In the genomic region with DNA sequence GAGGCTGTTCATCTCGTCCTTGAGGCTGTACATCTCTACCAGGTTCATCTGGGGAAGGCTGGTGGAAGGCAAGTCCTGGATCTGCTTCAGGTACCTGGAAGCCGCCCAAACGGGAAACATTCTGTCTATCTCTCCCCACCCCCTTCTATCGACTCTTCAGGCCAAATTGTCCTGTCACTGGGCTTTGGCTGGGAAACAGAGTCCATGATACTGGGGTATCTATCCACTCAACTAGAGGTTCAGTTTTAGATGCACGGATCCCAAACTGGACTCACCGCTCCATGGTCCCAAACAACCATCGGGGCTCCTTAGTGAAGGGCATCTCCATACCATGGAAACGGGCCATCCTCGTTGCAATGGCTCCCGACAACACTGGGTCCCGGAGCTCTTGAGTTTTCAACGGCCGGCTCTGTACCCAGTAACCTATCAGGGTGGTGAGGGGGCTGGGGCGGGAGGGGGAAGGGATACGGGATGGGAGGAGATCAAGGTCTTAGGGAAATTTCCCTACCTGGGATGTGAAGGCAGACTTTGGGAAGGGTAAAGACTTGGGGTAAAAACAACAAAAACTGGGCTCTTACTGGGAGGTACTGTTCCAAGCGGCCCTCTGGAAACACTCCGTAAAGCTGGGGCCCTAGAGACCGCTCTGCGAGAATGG, we compare ENCODE assay signal across 9 mouse cellular contexts. TPM values are rescaled to one million over a fixed set of nuclear protein-coding genes. Genes with fewer than 3 reads are reported as not detected.
DNase-seq lines count a peak whose midpoint lies in the region; ATAC-seq and TF ChIP-seq lines count a peak whose summit lies in the region.
"Had no signal": no experiment of that assay in that cellular context is flagged by ENCODE, and none has a peak within 500 bp of the region (broad histone marks: within the 10 kb centered on the region; RNA-seq: fewer than 3 reads in every experiment).

No protein-coding gene starts in this region.

- H3K9ac ChIP-seq in embryonic facial prominence, embryonic 11.5 days (replicated peaks; ENCODE audit: low read length) = peak overlapping the region; percentile 78
- H3K9ac ChIP-seq in hindbrain, postnatal 0 days (replicated peaks; ENCODE audit: low read length) = peak overlapping the region; percentile 72
- H3K9ac ChIP-seq in midbrain, postnatal 0 days (replicated peaks; ENCODE audit: low read length, poor library complexity, severe bottlenecking) = peak overlapping the region; percentile 66

- no peaks in the 10 kb centered on the region for H3K4me1 ChIP-seq in kidney, adult 2 months (ENCODE audit: control insufficient read depth, insufficient read depth, low read length)
- H3K4me1 ChIP-seq in embryonic facial prominence, embryonic 11.5 days (ENCODE audit: control insufficient read depth, insufficient read depth, low read length) = no peaks in the 10 kb centered on the region
- peaks cover 8% of the 10 kb centered on the region; the same call in 1 of the 2 replicates for H3K4me1 ChIP-seq in hindbrain, postnatal 0 days (ENCODE audit: insufficient read depth, low read length)
- H3K4me1 ChIP-seq in midbrain, postnatal 0 days (ENCODE audit: insufficient read depth, low read length) = 0 out of 2 replicates have a peak, but pooled peaks cover 2% of the 10 kb centered on the region

- H3K27ac ChIP-seq in kidney, adult 2 months (ENCODE audit: insufficient read depth, low read depth, low read length) = no peak overlapping the region
- no peak overlapping the region for H3K27ac ChIP-seq in embryonic facial prominence, embryonic 11.5 days (replicated peaks; ENCODE audit: low read depth, low read length)
- no peak overlapping the region for H3K27ac ChIP-seq in hindbrain, postnatal 0 days
- H3K27ac ChIP-seq in midbrain, postnatal 0 days (ENCODE audit: low read depth, low read length) = no peak overlapping the region

- no peaks in the 10 kb centered on the region for H3K9me3 ChIP-seq in embryonic facial prominence, embryonic 11.5 days (replicated peaks; ENCODE audit: control insufficient read depth, low read length)
- H3K9me3 ChIP-seq in hindbrain, postnatal 0 days (ENCODE audit: low read length) = no peaks in the 10 kb centered on the region
- H3K9me3 ChIP-seq in midbrain, postnatal 0 days (ENCODE audit: low read length) = no peaks in the 10 kb centered on the region

- 88% methylated on average over 19 of the region's 19 CpGs for WGBS in kidney, adult 2 months
- WGBS in embryonic facial prominence, embryonic 11.5 days = 85% methylated on average over 19 of the region's 19 CpGs
- 80% methylated on average over 19 of the region's 19 CpGs for WGBS in hindbrain, postnatal 0 days
- WGBS in midbrain, postnatal 0 days = 83% methylated on average over 19 of the region's 19 CpGs

- no peaks in the 10 kb centered on the region for H3K36me3 ChIP-seq in kidney, adult 2 months (ENCODE audit: control insufficient read depth, insufficient read depth, low read length)
- 0 out of 2 replicates have a peak, but pooled peaks cover 3% of the 10 kb centered on the region for H3K36me3 ChIP-seq in embryonic facial prominence, embryonic 11.5 days (replicated peaks; ENCODE audit: control insufficient read depth, insufficient read depth, low read depth, low read length)
- H3K36me3 ChIP-seq in hindbrain, postnatal 0 days (ENCODE audit: insufficient read depth, low read length) = peaks cover 18% of the 10 kb centered on the region
- peaks cover 24% of the 10 kb centered on the region for H3K36me3 ChIP-seq in midbrain, postnatal 0 days (ENCODE audit: insufficient read depth, low read length)

- no peak for TF ChIP-seq POLR2A in kidney, adult 2 months (IDR thresholded peaks at IDR 0.05; ENCODE audit: low read depth, low read length)

- no peak for TF ChIP-seq CTCF in kidney, adult 2 months (conservative IDR thresholded peaks at IDR 0.05; ENCODE audit: insufficient read depth, insufficient read length, low read depth, low read length)
- TF ChIP-seq CTCF in hindbrain, postnatal 0 days (IDR thresholded peaks at IDR 0.05; ENCODE audit: low read depth) = no peak
- no peak for TF ChIP-seq CTCF in midbrain, postnatal 0 days (IDR thresholded peaks at IDR 0.05)

- DNase-seq in kidney, adult 2 months = no peak
- DNase-seq in kidney, postnatal 14 days = no peak
- DNase-seq in embryonic facial prominence, embryonic 11.5 days (ENCODE audit: low spot score) = no peak
- DNase-seq in hindbrain, postnatal 0 days (ENCODE audit: low spot score) = no peak
- DNase-seq in midbrain, postnatal 0 days (ENCODE audit: low spot score) = no peak
- no peak for DNase-seq in gastrocnemius, adult 8-10 months (ENCODE audit: low spot score in 2 of 2)
- DNase-seq in gastrocnemius, postnatal 4 days (ENCODE audit: low spot score in 2 of 2) = no peak
- DNase-seq in kidney, postnatal 25 days = no peak
- DNase-seq: right cerebral cortex, postnatal 4 days had no signal

- no peaks in the 10 kb centered on the region for H3K27me3 ChIP-seq in kidney, adult 2 months (replicated peaks; ENCODE audit: control insufficient read depth, insufficient read depth, low read length)
- H3K27me3 ChIP-seq in embryonic facial prominence, embryonic 11.5 days (ENCODE audit: control insufficient read depth, insufficient read depth, low read length) = no peaks in the 10 kb centered on the region
- H3K27me3 ChIP-seq in hindbrain, postnatal 0 days (ENCODE audit: insufficient read depth, low read length) = no peaks in the 10 kb centered on the region
- H3K27me3 ChIP-seq in midbrain, postnatal 0 days (ENCODE audit: insufficient read depth, low read length) = no peaks in the 10 kb centered on the region

- H3K4me3 ChIP-seq in kidney, adult 2 months (ENCODE audit: insufficient read depth, low read depth, low read length) = peak overlapping the region; percentile 83
- peak overlapping the region; percentile 75 for H3K4me3 ChIP-seq in embryonic facial prominence, embryonic 11.5 days (ENCODE audit: low read depth, low read length)
- H3K4me3 ChIP-seq in hindbrain, postnatal 0 days (ENCODE audit: low read length) = peak overlapping the region; percentile 65
- H3K4me3 ChIP-seq in midbrain, postnatal 0 days (ENCODE audit: low read depth, low read length) = peak overlapping the region; percentile 76

- ATAC-seq in embryonic facial prominence, embryonic 11.5 days (replicated peaks; ENCODE audit: insufficient number of reproducible peaks, low FRiP score, low TSS enrichment, low read depth) = no peak
- ATAC-seq in hindbrain, postnatal 0 days = no peak
- ATAC-seq in midbrain, postnatal 0 days (ENCODE audit: low FRiP score) = no peak

- peak overlapping the region; percentile 93 for H3K4me2 ChIP-seq in embryonic facial prominence, embryonic 11.5 days (ENCODE audit: low read depth, low read length)
- peak overlapping the region; percentile 97 for H3K4me2 ChIP-seq in hindbrain, postnatal 0 days (ENCODE audit: low read depth, low read length)
- peak overlapping the region; percentile 96 for H3K4me2 ChIP-seq in midbrain, postnatal 0 days (ENCODE audit: low read depth, low read length, poor library complexity, severe bottlenecking)

RNA-seq across cellular contexts. Expression of gene C730034F03Rik, which starts 1.1 kb away (rescaled TPM):
- polyA plus RNA-seq in kidney, adult 2 months (2012; rRNA removed) = 0.76 and 0.99 TPM in 2 replicates
- 0.63 and 2.3 TPM in 2 replicates for polyA plus RNA-seq in embryonic facial prominence, embryonic 11.5 days (2014; fragmentation: Nextera tagmentation; extraction: Ambion mirVana)
- total RNA-seq in hindbrain, postnatal 0 days (2014; rRNA removed) = 0.65 and 1.3 TPM in 2 replicates
- 2.8 and 3.3 TPM in 2 replicates for polyA plus RNA-seq in hindbrain, postnatal 0 days (2015; fragmentation: Nextera tagmentation; extraction: Ambion mirVana)
- total RNA-seq in midbrain, postnatal 0 days (2014; rRNA removed) = 0.66 and 1.2 TPM in 2 replicates
- 2.1 and 3.9 TPM in 2 replicates for polyA plus RNA-seq in midbrain, postnatal 0 days (2015; fragmentation: Nextera tagmentation; extraction: Ambion mirVana)
- under 1 TPM in 3 of 4 experiments, not detected in 1; 0.27 to 0.61 (median 0.31) TPM for total RNA-seq in gastrocnemius, adult 8-10 months (2022)
- 1 to 10 TPM in 1 of 2 experiments, under 1 TPM in 1; 0.83 to 1.2 TPM for total RNA-seq in gastrocnemius, postnatal 4 days (2021)

RNA-seq across cellular contexts. Expression of gene Gm44502, which starts 1.2 kb away (rescaled TPM):
- polyA plus RNA-seq in kidney, adult 2 months (2012; rRNA removed) = 1.1 and 1.5 TPM in 2 replicates
- 0.15 TPM in 1 of 2 replicates, not detected in the other for polyA plus RNA-seq in embryonic facial prominence, embryonic 11.5 days (2014; fragmentation: Nextera tagmentation; extraction: Ambion mirVana)
- total RNA-seq in hindbrain, postnatal 0 days (2014; rRNA removed) = 1.6 and 1.8 TPM in 2 replicates
- not detected in 2 replicates for polyA plus RNA-seq in hindbrain, postnatal 0 days (2015; fragmentation: Nextera tagmentation; extraction: Ambion mirVana)
- 0.85 and 0.93 TPM in 2 replicates for total RNA-seq in midbrain, postnatal 0 days (2014; rRNA removed)
- polyA plus RNA-seq in midbrain, postnatal 0 days (2015; fragmentation: Nextera tagmentation; extraction: Ambion mirVana) = not detected in 2 replicates
- 1 to 10 TPM in 2 of 4 experiments, under 1 TPM in 2; 0.81 to 2.2 (median 1.0) TPM for total RNA-seq in gastrocnemius, adult 8-10 months (2022)
- total RNA-seq in gastrocnemius, postnatal 4 days (2021) = 1 to 10 TPM; 1.7 TPM

RNA-seq across cellular contexts. Expression of gene Chkb, which starts 1.4 kb away (rescaled TPM):
- polyA plus RNA-seq in kidney, adult 2 months (2012; rRNA removed) = 58.2 and 62.6 TPM in 2 replicates
- polyA plus RNA-seq in embryonic facial prominence, embryonic 11.5 days (2014; fragmentation: Nextera tagmentation; extraction: Ambion mirVana) = 42.2 and 46.5 TPM in 2 replicates
- 57.6 and 65.4 TPM in 2 replicates for total RNA-seq in hindbrain, postnatal 0 days (2014; rRNA removed)
- 105 and 109 TPM in 2 replicates for polyA plus RNA-seq in hindbrain, postnatal 0 days (2015; fragmentation: Nextera tagmentation; extraction: Ambion mirVana)
- total RNA-seq in midbrain, postnatal 0 days (2014; rRNA removed) = 65.3 and 66.2 TPM in 2 replicates
- 101 and 103 TPM in 2 replicates for polyA plus RNA-seq in midbrain, postnatal 0 days (2015; fragmentation: Nextera tagmentation; extraction: Ambion mirVana)
- 10 to 100 TPM; 23.3 to 25.8 (median 25.1) TPM for total RNA-seq in gastrocnemius, adult 8-10 months (2022)
- 10 to 100 TPM; 35.8 to 51.0 TPM for total RNA-seq in gastrocnemius, postnatal 4 days (2021)

RNA-seq across cellular contexts. Expression of gene Cpt1b, which starts 2.6 kb away (rescaled TPM):
- polyA plus RNA-seq in kidney, adult 2 months (2012; rRNA removed) = 55.3 and 64.1 TPM in 2 replicates
- 0.22 and 0.69 TPM in 2 replicates for polyA plus RNA-seq in embryonic facial prominence, embryonic 11.5 days (2014; fragmentation: Nextera tagmentation; extraction: Ambion mirVana)
- 3.4 and 4.7 TPM in 2 replicates for total RNA-seq in hindbrain, postnatal 0 days (2014; rRNA removed)
- polyA plus RNA-seq in hindbrain, postnatal 0 days (2015; fragmentation: Nextera tagmentation; extraction: Ambion mirVana) = 1.6 and 2.4 TPM in 2 replicates
- total RNA-seq in midbrain, postnatal 0 days (2014; rRNA removed) = 2.4 and 4.7 TPM in 2 replicates
- 1.7 and 2.2 TPM in 2 replicates for polyA plus RNA-seq in midbrain, postnatal 0 days (2015; fragmentation: Nextera tagmentation; extraction: Ambion mirVana)
- 100 to 1,000 TPM; 220 to 274 (median 238) TPM for total RNA-seq in gastrocnemius, adult 8-10 months (2022)
- 100 to 1,000 TPM; 189 to 210 TPM for total RNA-seq in gastrocnemius, postnatal 4 days (2021)

RNA-seq across cellular contexts. Expression of gene Syce3, which starts 18.0 kb away (rescaled TPM):
- polyA plus RNA-seq in kidney, adult 2 months (2012; rRNA removed) = not detected in 2 replicates
- polyA plus RNA-seq in embryonic facial prominence, embryonic 11.5 days (2014; fragmentation: Nextera tagmentation; extraction: Ambion mirVana) = not detected in 2 replicates
- not detected in 2 replicates for total RNA-seq in hindbrain, postnatal 0 days (2014; rRNA removed)
- polyA plus RNA-seq in hindbrain, postnatal 0 days (2015; fragmentation: Nextera tagmentation; extraction: Ambion mirVana) = not detected in 2 replicates
- not detected in 2 replicates for total RNA-seq in midbrain, postnatal 0 days (2014; rRNA removed)
- not detected in 2 replicates for polyA plus RNA-seq in midbrain, postnatal 0 days (2015; fragmentation: Nextera tagmentation; extraction: Ambion mirVana)
- not detected for total RNA-seq in gastrocnemius, adult 8-10 months (2022)
- not detected for total RNA-seq in gastrocnemius, postnatal 4 days (2021)
